ENCODE assay signal across 15 mouse cellular contexts in genomic region chr8:3281296-3281695, GRCm38 (mm10).
"Had no signal": no experiment of that assay in that cellular context is flagged by ENCODE, and none has a peak within 500 bp of the region (broad histone marks: within the 10 kb centered on the region; RNA-seq: fewer than 3 reads in every experiment).

No protein-coding gene starts in this region.

- H3K4me3 ChIP-seq: neural tube, embryonic 13.5 days; neural tube, embryonic 15.5 days; stomach, embryonic 15.5 days had no signal

- H3K9me3 ChIP-seq: neural tube, embryonic 13.5 days; neural tube, embryonic 15.5 days; stomach, embryonic 15.5 days had no signal

- H3K27me3 ChIP-seq: neural tube, embryonic 13.5 days; neural tube, embryonic 15.5 days; stomach, embryonic 15.5 days had no signal

- H3K9ac ChIP-seq: neural tube, embryonic 13.5 days; neural tube, embryonic 15.5 days; stomach, embryonic 15.5 days had no signal

- H3K4me2 ChIP-seq: neural tube, embryonic 13.5 days; neural tube, embryonic 15.5 days; stomach, embryonic 15.5 days had no signal

- H3K36me3 ChIP-seq: neural tube, embryonic 13.5 days; neural tube, embryonic 15.5 days; stomach, embryonic 15.5 days had no signal

- DNase-seq: retina, postnatal 1 day; right cerebral cortex, adult 18-20 months; right cerebral cortex, postnatal 14 days; right cerebral cortex, postnatal 25 days; right cerebral cortex, postnatal 4 days; spleen, adult 18-20 months; thymus, adult 18-20 months; thymus, adult 2 months; thymus, postnatal 14 days; thymus, postnatal 25 days; thymus, postnatal 4 days had no signal

- H3K27ac ChIP-seq: neural tube, embryonic 13.5 days; neural tube, embryonic 15.5 days; stomach, embryonic 15.5 days; stomach, postnatal 0 days had no signal
